Mouse (Mus musculus): Measurements from ENCODE around the gene Krt20. TPM values are rescaled to one million over a fixed set of nuclear protein-coding genes. Genes with fewer than 3 reads are reported as not detected.

The Krt20 gene
- polyA plus RNA-seq, 1 experiment: not detected

DNA sequence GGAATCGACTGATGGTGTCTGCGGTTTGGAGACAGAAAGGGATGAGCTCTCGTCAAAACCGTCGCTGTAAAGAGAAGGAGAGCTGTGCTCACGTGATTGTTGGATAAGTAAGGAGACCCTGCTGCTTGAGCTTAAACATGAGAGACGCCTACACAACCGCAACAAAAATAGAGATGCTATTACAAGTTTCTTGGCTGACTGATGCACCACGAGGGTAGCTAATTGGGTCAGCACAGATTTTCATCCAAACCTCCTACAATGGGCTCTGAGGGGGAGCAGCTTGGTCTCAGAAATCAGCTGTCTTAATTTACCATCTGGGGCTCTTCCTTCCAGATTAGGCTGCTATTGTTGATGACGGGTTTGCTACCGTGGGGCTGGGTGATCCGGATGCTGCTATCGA, 21.0 kb downstream of the Krt20 start:
- peaks cover under 1% of the 10 kb centered on the region for H3K27me3 ChIP-seq (replicated peaks)
- H3K4me3 ChIP-seq (replicated peaks): no peak overlapping the region
- TF ChIP-seq FLI1 (IDR thresholded peaks at IDR 0.05; ENCODE audit: low read length) (no peak), GATA1 (IDR thresholded peaks at IDR 0.05; ENCODE audit: borderline replicate concordance, low read length) (no peak)

DNA sequence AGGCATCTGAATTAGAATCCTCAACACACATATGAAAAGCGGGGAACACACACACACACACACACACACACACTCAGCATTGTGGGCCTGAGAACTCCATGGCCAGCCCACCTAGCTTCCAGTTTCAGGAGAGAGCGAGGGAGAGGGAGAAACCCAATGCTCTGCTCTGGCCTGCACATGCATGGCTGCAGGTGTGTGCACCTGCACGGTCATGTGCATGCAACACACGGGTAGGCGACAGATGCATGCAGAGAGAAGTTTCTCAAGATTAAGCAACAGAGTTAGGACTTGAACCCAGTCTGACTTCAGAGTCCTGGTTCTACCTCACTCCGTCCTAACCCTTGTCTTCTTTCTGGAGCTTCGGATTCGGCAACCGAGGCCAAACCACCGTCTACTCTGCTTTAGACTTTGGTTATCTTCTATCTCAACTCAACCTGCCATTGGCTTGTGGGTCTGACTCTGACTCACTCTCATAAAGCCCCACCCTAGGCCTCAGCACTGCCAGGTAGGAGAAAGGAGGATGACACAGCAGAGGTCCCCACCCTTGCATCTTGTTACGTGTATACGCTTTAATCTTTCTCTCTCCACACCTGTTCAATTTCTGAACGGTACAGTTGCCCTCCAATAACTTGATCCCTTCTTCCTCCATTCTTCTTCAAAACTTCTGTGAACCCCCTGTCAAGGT, 23.3 kb downstream of the Krt20 start:
- no peak for TF ChIP-seq FLI1 (IDR thresholded peaks at IDR 0.05; ENCODE audit: low read length)
- no peak for TF ChIP-seq GATA1 (IDR thresholded peaks at IDR 0.05; ENCODE audit: borderline replicate concordance, low read length)
- Histone ChIP-seq H3K4me1 (no peaks in the 10 kb centered on the region), H3K36me3 (replicated peaks; ENCODE audit: low read length) (no peaks in the 10 kb centered on the region), H3K4me3 (replicated peaks) (no peak overlapping the region), H3K9me3 (no peaks in the 10 kb centered on the region), H3K27me3 (replicated peaks) (no peaks in the 10 kb centered on the region)

More for the DNA sequence above, 21.0 kb downstream of the Krt20 start:
- Histone ChIP-seq H3K36me3 (replicated peaks; ENCODE audit: low read length) (no peaks in the 10 kb centered on the region), H3K9me3 (no peaks in the 10 kb centered on the region), H3K4me1 (0 out of 2 replicates have a peak, but pooled peaks cover 3% of the 10 kb centered on the region)

DNA sequence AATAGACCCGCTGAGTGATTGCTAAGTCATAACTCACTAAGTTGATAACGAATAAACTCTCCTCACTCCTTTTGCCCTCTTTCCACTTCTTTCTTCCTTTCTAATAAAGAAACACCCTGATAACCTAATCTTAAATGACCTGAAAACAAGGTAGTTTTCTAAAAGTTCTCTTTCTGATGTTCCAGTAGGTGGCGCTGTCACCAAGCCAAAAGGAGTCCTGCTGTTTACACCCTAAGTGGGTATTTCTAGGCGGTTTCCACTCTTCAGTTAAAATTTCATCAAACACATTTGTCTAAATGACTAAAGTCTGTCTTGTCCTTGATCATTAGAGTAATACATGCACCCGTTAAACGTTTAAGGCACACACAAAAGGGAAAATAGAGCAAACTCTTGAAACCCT, 24.7 kb downstream of the Krt20 start:
- H3K27me3 ChIP-seq (replicated peaks): no peaks in the 10 kb centered on the region

DNA sequence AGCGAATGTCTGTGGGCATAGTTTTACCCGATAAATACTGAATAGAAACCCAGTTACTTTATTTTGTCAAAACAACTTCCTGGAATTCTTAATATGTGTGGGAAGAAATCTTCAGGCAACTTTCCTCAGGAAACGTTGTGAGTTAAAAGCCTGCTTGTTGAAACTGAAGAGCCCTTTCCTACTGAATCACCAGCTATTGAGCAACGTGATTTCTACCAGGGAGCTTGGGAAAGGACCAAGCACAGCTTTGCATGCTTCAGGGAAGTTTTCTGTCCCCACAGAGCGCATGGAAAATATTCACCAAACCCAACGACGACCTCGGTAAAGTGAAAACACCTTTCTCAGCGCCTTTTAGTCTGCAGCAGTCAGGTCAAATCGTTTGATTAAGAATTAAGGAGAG, 31.8 kb downstream of the Krt20 start:
- no peaks in the 10 kb centered on the region for H3K27me3 ChIP-seq (replicated peaks)
- H3K4me3 ChIP-seq (replicated peaks): no peak overlapping the region
- H3K36me3 ChIP-seq (replicated peaks; ENCODE audit: low read length): no peaks in the 10 kb centered on the region
- H3K4me1 ChIP-seq: no peaks in the 10 kb centered on the region
- H3K9me3 ChIP-seq: no peaks in the 10 kb centered on the region
- TF ChIP-seq GATA1 (IDR thresholded peaks at IDR 0.05; ENCODE audit: borderline replicate concordance, low read length): no peak
- TF ChIP-seq FLI1 (IDR thresholded peaks at IDR 0.05; ENCODE audit: low read length): no peak

More for the DNA sequence above, 24.7 kb downstream of the Krt20 start:
- H3K9me3 ChIP-seq: no peaks in the 10 kb centered on the region
- no peak overlapping the region for H3K4me3 ChIP-seq (replicated peaks)
- no peaks in the 10 kb centered on the region for H3K36me3 ChIP-seq (replicated peaks; ENCODE audit: low read length)
- no peaks in the 10 kb centered on the region for H3K4me1 ChIP-seq
- TF ChIP-seq FLI1 (IDR thresholded peaks at IDR 0.05; ENCODE audit: low read length) (no peak), GATA1 (IDR thresholded peaks at IDR 0.05; ENCODE audit: borderline replicate concordance, low read length) (no peak)

DNA sequence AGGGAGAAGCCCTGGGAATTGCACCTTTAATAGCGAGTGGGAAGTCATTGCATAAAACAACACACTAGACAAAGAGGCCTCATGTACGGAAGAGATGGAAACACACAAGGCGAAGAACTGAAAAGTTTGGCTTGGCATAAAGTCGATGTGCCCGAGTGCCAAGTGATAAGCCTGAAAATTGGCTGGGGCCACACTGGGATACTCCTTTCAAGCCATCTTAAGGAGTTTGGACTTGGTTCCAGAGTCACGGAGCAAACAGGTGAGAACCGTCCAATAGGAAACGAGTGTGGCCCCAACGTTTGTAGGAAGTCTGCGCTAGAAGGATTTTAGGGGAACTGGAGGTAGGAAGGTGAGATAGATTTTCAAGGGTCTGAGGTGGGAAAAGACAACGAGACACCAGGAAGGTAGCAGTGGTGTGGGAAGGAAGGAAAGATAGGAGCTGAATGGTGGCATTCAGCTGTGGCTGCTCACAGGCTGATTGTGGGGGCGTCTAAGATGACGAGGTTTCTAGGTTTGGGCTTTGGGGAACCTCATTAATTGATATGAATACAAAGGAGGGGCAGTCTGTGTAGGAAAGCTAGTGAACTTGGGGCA, 37.9 kb downstream of the Krt20 start:
- TF ChIP-seq FLI1 (IDR thresholded peaks at IDR 0.05; ENCODE audit: low read length): no peak
- TF ChIP-seq GATA1 (IDR thresholded peaks at IDR 0.05; ENCODE audit: borderline replicate concordance, low read length): no peak
- no peaks in the 10 kb centered on the region for H3K36me3 ChIP-seq (replicated peaks; ENCODE audit: low read length)
- H3K4me3 ChIP-seq (replicated peaks): no peak overlapping the region
- peaks cover 4% of the 10 kb centered on the region for H3K27me3 ChIP-seq (replicated peaks)
- H3K9me3 ChIP-seq: no peaks in the 10 kb centered on the region
- H3K4me1 ChIP-seq: no peaks in the 10 kb centered on the region

GRCm38 (mm10) chr11:99398832-99399231, 39.1 kb downstream of the Krt20 start:
- TF ChIP-seq GATA1 (IDR thresholded peaks at IDR 0.05; ENCODE audit: borderline replicate concordance, low read length): no peak
- TF ChIP-seq FLI1 (IDR thresholded peaks at IDR 0.05; ENCODE audit: low read length): no peak
- Histone ChIP-seq H3K36me3 (replicated peaks; ENCODE audit: low read length) (no peaks in the 10 kb centered on the region), H3K9me3 (no peaks in the 10 kb centered on the region), H3K4me3 (replicated peaks) (no peak overlapping the region), H3K27me3 (replicated peaks) (peaks cover 7% of the 10 kb centered on the region), H3K4me1 (no peaks in the 10 kb centered on the region)

GRCm38 (mm10) chr11:99398084-99398483, 39.9 kb downstream of the Krt20 start:
- H3K9me3 ChIP-seq: no peaks in the 10 kb centered on the region
- H3K36me3 ChIP-seq (replicated peaks; ENCODE audit: low read length): no peaks in the 10 kb centered on the region
- no peaks in the 10 kb centered on the region for H3K4me1 ChIP-seq
- H3K27me3 ChIP-seq (replicated peaks): peaks cover 7% of the 10 kb centered on the region
- TF ChIP-seq FLI1 (IDR thresholded peaks at IDR 0.05; ENCODE audit: low read length): no peak
- TF ChIP-seq GATA1 (IDR thresholded peaks at IDR 0.05; ENCODE audit: borderline replicate concordance, low read length): no peak
- no peak overlapping the region for H3K4me3 ChIP-seq (replicated peaks)

DNA sequence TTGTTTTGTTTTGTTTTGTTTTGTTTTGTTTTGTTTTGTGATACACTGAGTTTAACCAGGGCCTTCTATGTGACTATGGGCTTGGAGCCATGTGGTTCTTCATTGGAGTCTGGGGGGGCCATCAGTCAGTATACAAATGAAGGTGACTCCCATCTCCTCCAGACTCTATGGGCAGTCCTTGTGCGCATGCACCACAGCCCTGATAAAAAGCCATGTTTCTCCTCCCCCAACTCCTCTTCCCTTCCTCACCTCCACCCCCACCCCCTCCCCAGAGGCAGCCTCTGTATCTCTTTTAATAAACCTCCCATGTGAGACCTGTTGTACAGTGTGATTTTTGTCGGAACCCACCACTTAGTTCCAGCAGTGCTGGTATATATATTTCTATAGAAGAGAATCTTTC, 41.3 kb downstream of the Krt20 start:
- Histone ChIP-seq H3K27me3 (replicated peaks) (peaks cover 7% of the 10 kb centered on the region), H3K9me3 (no peaks in the 10 kb centered on the region), H3K36me3 (replicated peaks; ENCODE audit: low read length) (no peaks in the 10 kb centered on the region), H3K4me1 (no peaks in the 10 kb centered on the region), H3K4me3 (replicated peaks) (no peak overlapping the region)
- no peak for TF ChIP-seq GATA1 (IDR thresholded peaks at IDR 0.05; ENCODE audit: borderline replicate concordance, low read length)
- no peak for TF ChIP-seq FLI1 (IDR thresholded peaks at IDR 0.05; ENCODE audit: low read length)

DNA sequence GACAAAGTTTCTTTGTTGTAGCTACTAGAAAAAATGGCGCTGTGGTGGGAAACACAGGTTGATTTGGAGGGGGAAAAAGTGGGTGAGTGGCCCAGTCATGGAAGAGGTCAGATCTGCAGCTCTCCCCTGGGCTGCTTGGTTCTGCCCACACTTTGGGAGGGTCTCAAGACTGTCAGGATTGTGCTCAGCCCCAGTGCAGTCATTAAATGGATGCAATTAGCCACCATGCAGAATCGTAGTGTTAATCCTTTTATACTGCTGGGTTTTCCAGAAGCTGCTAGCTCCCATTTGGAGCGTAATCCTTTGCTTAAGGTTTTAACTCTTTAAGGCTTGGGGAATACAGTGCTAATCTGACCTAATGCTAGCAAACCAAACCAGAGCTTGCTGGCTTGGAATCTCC, 41.9 kb downstream of the Krt20 start:
- TF ChIP-seq GATA1 (IDR thresholded peaks at IDR 0.05; ENCODE audit: borderline replicate concordance, low read length) (no peak), FLI1 (IDR thresholded peaks at IDR 0.05; ENCODE audit: low read length) (no peak)
- H3K4me1 ChIP-seq: no peaks in the 10 kb centered on the region
- H3K4me3 ChIP-seq (replicated peaks): no peak overlapping the region

DNA sequence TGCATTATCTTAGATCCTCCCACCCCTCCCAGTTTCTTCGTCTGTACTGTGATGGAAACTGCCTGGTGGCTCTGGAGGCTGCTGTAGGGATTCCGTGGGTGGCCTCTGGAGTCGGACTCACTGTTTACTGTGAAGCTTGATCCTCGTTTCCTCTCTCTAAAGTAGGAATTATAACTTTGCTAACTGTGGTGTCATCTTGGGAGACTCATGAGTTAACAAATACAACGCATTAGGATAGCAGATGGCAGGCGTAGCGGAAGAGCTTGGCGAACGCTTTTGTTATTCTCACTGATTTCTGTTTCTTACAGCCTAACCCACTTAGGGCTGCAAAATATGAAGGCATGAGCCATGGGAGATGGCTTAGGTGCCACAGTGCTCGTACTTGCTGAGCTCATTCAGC, 45.5 kb downstream of the Krt20 start:
- no peaks in the 10 kb centered on the region for H3K36me3 ChIP-seq (replicated peaks; ENCODE audit: low read length)
- H3K9me3 ChIP-seq: no peaks in the 10 kb centered on the region
- TF ChIP-seq FLI1 (IDR thresholded peaks at IDR 0.05; ENCODE audit: low read length) (no peak), GATA1 (IDR thresholded peaks at IDR 0.05; ENCODE audit: borderline replicate concordance, low read length) (no peak)
- H3K4me3 ChIP-seq (replicated peaks): no peak overlapping the region
- H3K4me1 ChIP-seq: no peaks in the 10 kb centered on the region
- peaks cover 8% of the 10 kb centered on the region for H3K27me3 ChIP-seq (replicated peaks)

More for the DNA sequence above, 41.9 kb downstream of the Krt20 start:
- no peaks in the 10 kb centered on the region for H3K9me3 ChIP-seq
- H3K27me3 ChIP-seq (replicated peaks): peaks cover 8% of the 10 kb centered on the region
- no peaks in the 10 kb centered on the region for H3K36me3 ChIP-seq (replicated peaks; ENCODE audit: low read length)

All from megakaryocyte, embryonic 14.5 days (primary cell).